Mouse (Mus musculus): ENCODE data around the gene Olfr603.
"Not testable (repeated sequence)": the region's sequence is repeated elsewhere in the genome, so short reads cannot be mapped to it uniquely, and the experiment has no call there.

The Olfr603 gene

GRCm38 (mm10) chr7:103386077-103386476 is at the start of gene Olfr603:
TSS of gene Olfr603 (minus strand) at chr7:103386177.
- no peak for DNase-seq (ENCODE audit: low read depth, low spot score)

DNA sequence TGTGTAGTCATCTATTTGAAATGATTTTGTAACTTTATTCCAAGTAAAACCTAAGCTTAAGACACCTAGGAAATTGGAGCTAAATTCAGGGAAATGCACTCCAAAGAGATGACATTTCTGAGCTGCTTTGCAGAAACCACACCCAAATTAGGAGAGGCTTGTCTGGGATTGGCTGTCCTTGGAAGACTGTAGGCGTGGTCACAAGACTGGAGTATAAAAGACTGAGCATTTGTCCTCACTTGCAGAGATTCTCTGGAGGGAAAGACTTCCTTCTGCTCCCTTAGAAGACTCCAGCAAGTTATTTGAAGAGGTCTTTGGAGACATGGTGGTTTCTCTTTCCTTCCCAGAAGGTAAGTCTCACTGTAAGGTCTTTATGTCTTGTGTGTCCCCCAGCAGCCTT is 28.8 kb upstream of the Olfr603 start, which contains the start of gene Usp17lc:
Usp17lc (plus strand) TSS at position 301 of the 400 bp plus-strand sequence.
- not testable (repeated sequence) for DNase-seq (ENCODE audit: low read depth, low spot score)

DNA sequence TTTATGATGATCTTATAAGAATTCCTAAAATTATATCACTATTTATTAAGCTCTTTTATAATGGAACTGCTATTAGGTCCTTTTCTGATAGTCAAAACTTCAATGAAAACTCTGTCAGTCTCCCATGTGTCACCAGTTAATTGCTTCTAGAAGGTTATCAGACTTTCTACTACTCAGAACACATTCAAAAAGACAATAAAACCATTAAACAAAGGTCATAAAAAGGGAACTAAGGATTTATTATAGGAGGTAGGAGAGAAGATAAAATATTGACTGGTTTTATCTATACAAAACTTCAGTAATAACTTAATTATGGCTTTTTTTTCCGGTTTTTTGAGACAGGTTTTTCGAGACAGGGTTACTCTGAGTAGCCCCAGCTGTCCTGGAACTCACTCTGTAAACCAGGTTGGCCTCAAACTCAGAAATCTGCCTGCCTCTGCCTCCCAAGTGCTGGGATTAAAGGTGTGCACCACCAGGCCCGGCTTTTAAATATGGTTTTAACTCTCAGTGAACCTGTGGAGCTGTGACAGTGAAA is 20.6 kb upstream of the Olfr603 start:
- not testable (repeated sequence) for DNase-seq (ENCODE audit: low read depth, low spot score)

- DNase-seq (ENCODE audit: low read depth, low spot score) = no peak
Observed at GRCm38 (mm10) chr7:103398981-103399380, 13.0 kb upstream of the Olfr603 start.

DNA sequence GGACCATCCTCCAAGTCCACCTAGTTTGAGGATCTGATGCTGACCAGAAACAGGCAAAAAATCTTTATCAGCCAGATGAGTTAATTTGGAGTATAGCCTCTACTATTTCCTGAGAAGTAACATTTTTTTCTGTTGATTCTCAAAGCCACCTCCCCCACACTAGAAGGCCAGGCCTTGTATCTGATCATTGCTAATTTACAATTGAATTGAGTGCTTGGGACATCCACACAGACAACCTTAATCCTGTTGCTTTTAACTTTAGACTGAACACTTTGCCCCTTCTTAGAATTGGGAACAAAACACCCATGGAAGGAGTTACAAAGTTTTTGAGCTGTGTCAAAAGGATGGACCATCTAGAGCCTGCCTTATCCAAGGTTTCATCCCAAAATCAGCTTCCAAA is 11.8 kb upstream of the Olfr603 start:
- no peak for DNase-seq (ENCODE audit: low read depth, low spot score)

DNA sequence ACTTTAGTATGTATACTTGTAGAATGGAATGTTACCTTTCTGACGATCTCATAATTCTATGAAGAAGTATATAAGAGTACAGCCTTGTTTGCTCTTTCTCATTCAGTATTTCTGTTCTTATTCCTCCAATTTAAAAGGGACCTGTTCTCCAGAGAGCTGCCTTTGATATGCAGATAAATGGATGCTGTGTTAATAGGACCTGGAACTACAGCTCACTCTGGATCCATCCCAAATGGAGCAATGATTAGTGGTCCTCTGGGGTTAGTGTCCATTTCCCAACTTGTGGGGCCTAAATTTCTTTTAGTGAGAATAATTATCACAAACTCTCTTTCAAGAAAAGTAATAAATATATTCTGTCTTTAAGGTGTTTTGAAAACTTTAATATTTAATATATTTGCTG is 23.4 kb downstream of the Olfr603 start, which contains the start of gene Olfr601:
Olfr601 (minus strand) TSS at position 101 of the 400 bp plus-strand sequence.
- DNase-seq (ENCODE audit: low read depth, low spot score) = no peak

- DNase-seq (ENCODE audit: low read depth, low spot score) = no peak
Observed at GRCm38 (mm10) chr7:103349569-103349968, 36.4 kb downstream of the Olfr603 start, which contains the start of gene Olfr600. TSS of gene Olfr600 (minus strand) at chr7:103349669.

GRCm38 (mm10) chr7:103335617-103336016 is 50.4 kb downstream of the Olfr603 start, which contains the start of gene Olfr599:
TSS of gene Olfr599 (plus strand) at chr7:103335917.
- no peak for DNase-seq (ENCODE audit: low read depth, low spot score)
